ENCODE assay signal across 10 mouse cellular contexts in the genomic region with DNA sequence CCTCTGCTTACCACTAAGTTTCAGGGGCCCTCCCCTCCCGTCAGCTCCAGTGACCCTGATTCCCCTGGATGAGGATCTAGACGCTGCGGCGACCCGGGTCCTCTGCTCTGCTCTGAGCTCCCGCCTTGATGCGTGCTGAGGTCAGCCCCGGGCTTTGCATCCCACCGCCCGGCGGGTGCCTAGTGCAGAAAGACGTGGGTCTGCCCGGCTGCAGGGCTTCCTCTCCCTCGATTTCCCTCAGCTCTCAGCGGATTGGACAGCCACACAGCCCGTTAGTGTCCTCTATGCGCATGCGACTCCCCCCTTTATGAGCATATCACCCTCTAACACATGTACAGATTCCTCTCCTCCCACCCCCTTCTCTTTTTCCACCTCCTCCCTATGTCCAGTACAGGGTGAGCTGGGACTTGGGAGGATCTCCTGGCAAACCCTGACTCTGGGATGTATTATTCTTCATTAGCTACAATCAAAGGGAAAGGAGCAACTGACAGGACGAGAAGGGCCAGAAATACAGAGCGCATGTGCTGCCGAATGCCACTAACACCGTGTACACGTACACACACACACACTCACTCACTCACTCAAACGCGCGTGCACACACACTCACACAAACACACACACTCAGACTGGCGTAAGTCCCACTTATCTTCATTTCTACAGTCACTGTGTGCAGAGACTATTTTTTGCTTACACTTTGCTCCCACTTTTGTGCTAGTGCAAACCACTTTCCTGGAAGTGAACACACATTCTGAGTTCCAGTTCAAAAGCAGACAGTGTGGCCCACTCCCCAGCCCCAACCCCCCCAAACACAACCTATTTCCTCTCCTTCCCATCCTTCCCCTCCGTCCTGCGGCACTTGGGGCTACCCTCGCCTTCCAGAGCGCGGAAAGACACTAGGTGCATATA. TPM values are rescaled to one million over a fixed set of nuclear protein-coding genes. Genes with fewer than 3 reads are reported as not detected.
A peak's percentile ranks its signal among the peaks of the same experiment; 100 is the strongest.
DNase-seq lines count a peak whose midpoint lies in the region; ATAC-seq lines count a peak whose summit lies in the region.
"Had no signal": no experiment of that assay in that cellular context is flagged by ENCODE, and none has a peak within 500 bp of the region (broad histone marks: within the 10 kb centered on the region; RNA-seq: fewer than 3 reads in every experiment).

No protein-coding gene starts in this region.

- H3K4me1 ChIP-seq in heart, embryonic 14.5 days (ENCODE audit: control insufficient read depth in 2 of 2, insufficient read depth in 2 of 2, low read length in 2 of 2): peaks cover 6 to 18% of the 10 kb centered on the region in 2 experiments; a peak in 3 of 4 replicates
- H3K4me1 ChIP-seq in hindbrain, embryonic 10.5 days (replicated peaks): peaks cover 41% of the 10 kb centered on the region
- H3K4me1 ChIP-seq in midbrain, embryonic 15.5 days: peaks cover 35% of the 10 kb centered on the region

- H3K27ac ChIP-seq in heart, embryonic 14.5 days (replicated peaks in 1 of 2; ENCODE audit: control insufficient read depth in 1 of 2, insufficient read depth in 1 of 2, low read depth in 2 of 2, low read length in 2 of 2): no peak overlapping the region
- H3K27ac ChIP-seq in hindbrain, embryonic 10.5 days: no peak overlapping the region
- H3K27ac ChIP-seq in midbrain, embryonic 15.5 days: peak overlapping the region; percentile 72

- WGBS in heart, embryonic 14.5 days: 5% methylated on average over 32 of the region's 32 CpGs
- 2% methylated on average over 32 of the region's 32 CpGs for WGBS in hindbrain, embryonic 10.5 days
- 2% methylated on average over 32 of the region's 32 CpGs for WGBS in midbrain, embryonic 15.5 days

- H3K36me3 ChIP-seq in heart, embryonic 14.5 days (ENCODE audit: control insufficient read depth, insufficient read depth, low read length): no peaks in the 10 kb centered on the region
- no peaks in the 10 kb centered on the region for H3K36me3 ChIP-seq in hindbrain, embryonic 10.5 days
- no peaks in the 10 kb centered on the region for H3K36me3 ChIP-seq in midbrain, embryonic 15.5 days (replicated peaks)

- peak overlapping the region; percentile 77 for H3K4me2 ChIP-seq in heart, embryonic 14.5 days (ENCODE audit: low read length)
- peak overlapping the region; percentile 67 for H3K4me2 ChIP-seq in midbrain, embryonic 15.5 days

- peaks cover 93% of the 10 kb centered on the region for H3K27me3 ChIP-seq in heart, embryonic 14.5 days (ENCODE audit: control insufficient read depth, insufficient read depth, low read length)
- peaks cover 100% of the 10 kb centered on the region for H3K27me3 ChIP-seq in hindbrain, embryonic 10.5 days (ENCODE audit: insufficient read depth, poor library complexity, severe bottlenecking)
- H3K27me3 ChIP-seq in midbrain, embryonic 15.5 days (replicated peaks): peaks cover 52% of the 10 kb centered on the region

- intact Hi-C loops in heart, postnatal 25 days (cut with DNase I): no loop called here

- H3K9ac ChIP-seq in heart, embryonic 14.5 days (ENCODE audit: low read length): no peak overlapping the region
- peak overlapping the region; percentile 42 for H3K9ac ChIP-seq in midbrain, embryonic 15.5 days

- no peak for ATAC-seq in heart, embryonic 14.5 days (ENCODE audit: insufficient number of reproducible peaks, insufficient read depth, low FRiP score, low read depth)
- peak; percentile 62 for ATAC-seq in midbrain, embryonic 15.5 days (replicated peaks)

- DNase-seq in heart, postnatal 25 days (ENCODE audit: low spot score): no peak
- DNase-seq in R1 (ENCODE audit: low read depth, low spot score): peak; percentile 54
- DNase-seq in hindbrain, embryonic 10.5 days (ENCODE audit: low spot score): peak; percentile 43
- DNase-seq in spleen, postnatal 10 days (ENCODE audit: low spot score in 2 of 2): no peak
- DNase-seq in adrenal gland, adult 2 months: no peak
- DNase-seq in c-Kit-positive CD71-positive TER-119-positive erythroid progenitor cells, embryonic 14.5 days (ENCODE audit: low spot score): no peak
- DNase-seq: layer of hippocampus, postnatal 36 days had no signal

- no peaks in the 10 kb centered on the region for H3K9me3 ChIP-seq in heart, embryonic 14.5 days (ENCODE audit: control insufficient read depth, low read length)
- no peaks in the 10 kb centered on the region for H3K9me3 ChIP-seq in hindbrain, embryonic 10.5 days
- H3K9me3 ChIP-seq in midbrain, embryonic 15.5 days: no peaks in the 10 kb centered on the region

- H3K4me3 ChIP-seq in heart, embryonic 14.5 days (ENCODE audit: control insufficient read depth in 1 of 2, insufficient read depth in 1 of 2, low read depth in 1 of 2, low read length in 2 of 2): peak overlapping the region in 1 of 2 experiments; percentile 41; a peak in 1 of 4 replicates
- peak overlapping the region; percentile 53 for H3K4me3 ChIP-seq in hindbrain, embryonic 10.5 days
- H3K4me3 ChIP-seq in midbrain, embryonic 15.5 days: peak overlapping the region; percentile 43

RNA-seq across cellular contexts. Expression of a gene that starts 0.9 kb away (rescaled TPM):
- not detected in 2 replicates for polyA plus RNA-seq in heart, embryonic 14.5 days (2014; fragmentation: Nextera tagmentation; extraction: Ambion mirVana)
- not detected for total RNA-seq in heart, postnatal 25 days (2021)
- 0.60 and 1.7 TPM in 2 replicates for polyA plus RNA-seq in hindbrain, embryonic 10.5 days (2016; fragmentation: Nextera tagmentation; extraction: Ambion mirVana)
- 15.8 and 19.3 TPM in 2 replicates for polyA plus RNA-seq in midbrain, embryonic 15.5 days (2015; fragmentation: Nextera tagmentation; extraction: Ambion mirVana)
- not detected for total RNA-seq in adrenal gland, adult 2 months (2021)
- polyA plus RNA-seq in adrenal gland, adult 2 months (2012; rRNA removed): not detected in 2 replicates
- total RNA-seq: gastrocnemius, adult 18-20 months; layer of hippocampus, postnatal 36 days had no signal

Comparison
In these comparisons a context has a peak if more than half of its experiments do, and no peak if none do; other contexts are left out.
1. DNase-seq: peak in R1 (single experiment) and hindbrain, embryonic 10.5 days (single experiment); none in heart, postnatal 25 days (single experiment), spleen, postnatal 10 days (0 of 2), adrenal gland, adult 2 months (single experiment) and c-Kit-positive CD71-positive TER-119-positive erythroid progenitor cells, embryonic 14.5 days (single experiment).